Mouse (Mus musculus): ENCODE data around the gene Ttll6.

- no peak for TF ChIP-seq CTCF (IDR thresholded peaks at IDR 0.05; ENCODE audit: extremely low read depth, insufficient read depth, insufficient read length, insufficient replicate concordance)
- no peak for TF ChIP-seq POLR2A (IDR thresholded peaks at IDR 0.05; ENCODE audit: low read depth, low read length)
These were observed 17.5 kb upstream of the Ttll6 start for GRCm38 (mm10) chr11:96116116-96116515.

Data from spleen, adult 2 months (tissue).